Mouse (Mus musculus) lung, adult 2 months (tissue): ENCODE data around the gene Ttc23.

Experiments
- CTCF ChIP-seq: fragments of 200-500 bp; IDR thresholded peaks from 2 replicates; pipeline ENCODE4 v1.5.1; 2011; ENCODE audit warnings: mild to moderate bottlenecking, low read length, control low read depth; ENCODE audit not compliant: insufficient read depth
- POLR2A ChIP-seq: fragments of 200-500 bp; IDR thresholded peaks from 2 replicates; pipeline ENCODE4 v1.6.1; 2011; ENCODE audit warnings: low read depth, mild to moderate bottlenecking, control low read depth, low read length, borderline replicate concordance; ENCODE audit errors: extremely low read depth

- no peak for TF ChIP-seq CTCF
- no peak for TF ChIP-seq POLR2A
These were observed 146.2 kb downstream of the Ttc23 start for GRCm38 (mm10) chr7:67793449-67793848.
